Mouse (Mus musculus) lung, embryonic 16.5 days (tissue): ENCODE results near the gene Rabgef1. TPM values are rescaled to one million over a fixed set of nuclear protein-coding genes. Genes with fewer than 3 reads are reported as not detected.

Source experiments
- ATAC-seq: fragments of 200-750 bp; cut with Nextera tagmentation; 2 replicates; pipeline ENCODE4 v1.8.0; 2017; ENCODE audit warnings: low read depth, mild to moderate bottlenecking, moderate library complexity
- H3K27ac ChIP-seq: fragments of 300-500 bp; sonication (generic); 2 replicates; pipeline ENCODE4 v1.5.1; 2014; ENCODE audit warnings: mild to moderate bottlenecking, control low read depth, low read length
- H3K27me3 ChIP-seq: fragments of 300-500 bp; sonication (generic); 2 replicates; pipeline ENCODE4 v1.6.1; 2014; ENCODE audit warnings: low read depth, low read length, mixed read lengths; ENCODE audit not compliant: control insufficient read depth, insufficient read depth
- H3K36me3 ChIP-seq: fragments of 300-500 bp; sonication (generic); 2 replicates; pipeline ENCODE4 v1.6.1; 2014; ENCODE audit warnings: low read length; ENCODE audit not compliant: control insufficient read depth, insufficient read depth
- H3K4me1 ChIP-seq: fragments of 300-500 bp; sonication (generic); replicated peaks from 2 replicates; pipeline ENCODE4 v1.6.1; 2014; ENCODE audit warnings: low read length, mixed read lengths; ENCODE audit not compliant: control insufficient read depth, insufficient read depth
- H3K4me2 ChIP-seq: fragments of 300-500 bp; sonication (generic); 2 replicates; pipeline ENCODE4 v1.6.1; 2014; ENCODE audit warnings: low read depth, low read length, control low read depth
- H3K4me3 ChIP-seq: fragments of 300-500 bp; sonication (generic); 2 replicates; pipeline ENCODE4 v1.5.1; 2014; ENCODE audit warnings: mild to moderate bottlenecking, low read length, control low read depth
- H3K9ac ChIP-seq: fragments of 300-500 bp; sonication (generic); 2 replicates; pipeline ENCODE4 v1.6.1; 2014; ENCODE audit warnings: low read length, control low read depth
- H3K9me3 ChIP-seq: fragments of 300-500 bp; sonication (generic); 2 replicates; pipeline ENCODE4 v1.6.1; 2016; ENCODE audit warnings: low read length; ENCODE audit not compliant: control insufficient read depth
- WGBS: fragments of 180-500 bp; shearing (Covaris S2); extraction: QIAGEN DNeasy Blood & Tissue Kit; methylation state at CpG from one replicate; pipeline ENCODE4 v1.1.7; 2014; 5-methylcytosine and 5-hydroxymethylcytosine counted together
- polyA plus RNA-seq: library from polyadenylated mRNA; unstranded; fragments of >200 nt; fragmentation: Nextera tagmentation; extraction: Ambion mirVana; gene quantifications from 2 replicates; pipeline ENCODE4 v1.2.1, GENCODE M21; 2015

Rabgef1 gene
- polyA plus RNA-seq, 1 experiment from 2014 or later = 31.1 TPM

- no peaks in the 10 kb centered on the region for H3K27me3 ChIP-seq
- H3K4me3 ChIP-seq = no peak overlapping the region
- H3K9ac ChIP-seq = no peak overlapping the region
- no peaks in the 10 kb centered on the region; the same call in 1 of the 2 replicates for H3K4me1 ChIP-seq
- no peak overlapping the region for H3K4me2 ChIP-seq
- peaks cover 18% of the 10 kb centered on the region for H3K36me3 ChIP-seq
- no peaks in the 10 kb centered on the region for H3K9me3 ChIP-seq
- no peak for ATAC-seq
- no peak overlapping the region for H3K27ac ChIP-seq
- 88% methylated on average over 7 of the region's 7 CpGs for WGBS
These were observed 26.4 kb downstream of the Rabgef1 start for GRCm38 (mm10) chr5:130197981-130198380.

- peak; percentile 78 for ATAC-seq
- H3K4me2 ChIP-seq = no peak overlapping the region
- H3K9ac ChIP-seq = no peak overlapping the region
- H3K27ac ChIP-seq = peak overlapping the region; percentile 28
- H3K4me1 ChIP-seq = 0 out of 2 replicates have a peak, but pooled peaks cover 2% of the 10 kb centered on the region
- WGBS = 70% methylated on average over 10 of the region's 10 CpGs
- peaks cover 19% of the 10 kb centered on the region for H3K36me3 ChIP-seq
- no peaks in the 10 kb centered on the region for H3K9me3 ChIP-seq
- no peak overlapping the region for H3K4me3 ChIP-seq
- H3K27me3 ChIP-seq = no peaks in the 10 kb centered on the region
These were observed 28.8 kb downstream of the Rabgef1 start for GRCm38 (mm10) chr5:130200233-130201029.

- Histone ChIP-seq H3K4me2 (no peak overlapping the region), H3K36me3 (peaks cover 24% of the 10 kb centered on the region), H3K27me3 (no peaks in the 10 kb centered on the region), H3K9ac (no peak overlapping the region), H3K9me3 (no peaks in the 10 kb centered on the region), H3K4me3 (no peak overlapping the region), H3K27ac (no peak overlapping the region), H3K4me1 (0 out of 2 replicates have a peak, but pooled peaks cover 2% of the 10 kb centered on the region)
- 73% methylated on average over 4 of the region's 4 CpGs for WGBS
- ATAC-seq = no peak
These were observed 32.4 kb downstream of the Rabgef1 start for GRCm38 (mm10) chr5:130203948-130204347.

GRCm38 (mm10) chr5:130204560-130204959 is 33.0 kb downstream of the Rabgef1 start:
- Histone ChIP-seq H3K4me1 (0 out of 2 replicates have a peak, but pooled peaks cover 2% of the 10 kb centered on the region), H3K27ac (no peak overlapping the region), H3K36me3 (peaks cover 27% of the 10 kb centered on the region), H3K4me3 (no peak overlapping the region), H3K27me3 (no peaks in the 10 kb centered on the region), H3K9ac (no peak overlapping the region), H3K4me2 (no peak overlapping the region), H3K9me3 (no peaks in the 10 kb centered on the region)
- 81% methylated on average over 6 of the region's 6 CpGs for WGBS
- no peak for ATAC-seq

GRCm38 (mm10) chr5:130205441-130206023 is 33.9 kb downstream of the Rabgef1 start:
- no peak overlapping the region for H3K4me3 ChIP-seq
- H3K9ac ChIP-seq = no peak overlapping the region
- no peaks in the 10 kb centered on the region for H3K9me3 ChIP-seq
- 0 out of 2 replicates have a peak, but pooled peaks cover 2% of the 10 kb centered on the region for H3K4me1 ChIP-seq
- H3K4me2 ChIP-seq = no peak overlapping the region
- no peaks in the 10 kb centered on the region for H3K27me3 ChIP-seq
- no peak overlapping the region for H3K27ac ChIP-seq
- WGBS = 77% methylated on average over 3 of the region's 3 CpGs
- peaks cover 32% of the 10 kb centered on the region for H3K36me3 ChIP-seq
- peak; percentile 63 for ATAC-seq

- 0 out of 2 replicates have a peak, but pooled peaks cover 2% of the 10 kb centered on the region for H3K4me1 ChIP-seq
- no peak overlapping the region for H3K4me2 ChIP-seq
- 65% methylated on average over 4 of the region's 4 CpGs for WGBS
- peaks cover 35% of the 10 kb centered on the region for H3K36me3 ChIP-seq
- peak overlapping the region; percentile 45 for H3K27ac ChIP-seq
- H3K9me3 ChIP-seq = no peaks in the 10 kb centered on the region
- no peaks in the 10 kb centered on the region for H3K27me3 ChIP-seq
- H3K4me3 ChIP-seq = no peak overlapping the region
- ATAC-seq = peak; percentile 84
- no peak overlapping the region for H3K9ac ChIP-seq
These were observed 35.7 kb downstream of the Rabgef1 start for GRCm38 (mm10) chr5:130207299-130207698.

- WGBS = 78% methylated on average over 11 of the region's 11 CpGs
- peaks cover 38% of the 10 kb centered on the region for H3K36me3 ChIP-seq
- H3K9ac ChIP-seq = no peak overlapping the region
These were observed 41.4 kb downstream of the Rabgef1 start for GRCm38 (mm10) chr5:130212956-130213355.

GRCm38 (mm10) chr5:130216781-130217180 is 45.2 kb downstream of the Rabgef1 start, which contains the start of gene Tmem248:
Gene Tmem248, plus strand, starts transcription at chr5:130217081.
- no peak within 1 kb of the TSS for H3K4me2 ChIP-seq
- H3K9ac ChIP-seq = no peak within 1 kb of the TSS
- peaks cover 12% of the 10 kb centered on the region for H3K36me3 ChIP-seq
- WGBS = 74% methylated on average over 7 of the region's 7 CpGs
- ATAC-seq = no peak
- H3K9me3 ChIP-seq = peaks cover 5% of the 10 kb centered on the region; the same call in 1 of the 2 replicates
- H3K27me3 ChIP-seq = no peaks in the 10 kb centered on the region
- no peak within 1 kb of the TSS for H3K27ac ChIP-seq
- 0 out of 2 replicates have a peak, but pooled peaks cover 2% of the 10 kb centered on the region for H3K4me1 ChIP-seq
- no peak within 1 kb of the TSS for H3K4me3 ChIP-seq

More at GRCm38 (mm10) chr5:130212956-130213355, 41.4 kb downstream of the Rabgef1 start:
- H3K4me1 ChIP-seq = no peaks in the 10 kb centered on the region
- H3K9me3 ChIP-seq = peaks cover 4% of the 10 kb centered on the region; the same call in 1 of the 2 replicates
- H3K4me2 ChIP-seq = no peak overlapping the region
- no peak overlapping the region for H3K27ac ChIP-seq
- no peak for ATAC-seq
- no peaks in the 10 kb centered on the region for H3K27me3 ChIP-seq
- no peak overlapping the region for H3K4me3 ChIP-seq

GRCm38 (mm10) chr5:130217406-130217805 is 45.8 kb downstream of the Rabgef1 start:
- no peak overlapping the region for H3K9ac ChIP-seq
- no peak overlapping the region for H3K27ac ChIP-seq
- H3K36me3 ChIP-seq = peaks cover 6% of the 10 kb centered on the region
- peaks cover 5% of the 10 kb centered on the region; the same call in 1 of the 2 replicates for H3K9me3 ChIP-seq
- 0 out of 2 replicates have a peak, but pooled peaks cover 2% of the 10 kb centered on the region for H3K4me1 ChIP-seq
- no peak for ATAC-seq
- H3K4me3 ChIP-seq = no peak overlapping the region
- H3K27me3 ChIP-seq = no peaks in the 10 kb centered on the region
- 83% methylated on average over 4 of the region's 4 CpGs for WGBS
- no peak overlapping the region for H3K4me2 ChIP-seq
